9 mouse cellular contexts compared by ENCODE assay signal in the genomic region with DNA sequence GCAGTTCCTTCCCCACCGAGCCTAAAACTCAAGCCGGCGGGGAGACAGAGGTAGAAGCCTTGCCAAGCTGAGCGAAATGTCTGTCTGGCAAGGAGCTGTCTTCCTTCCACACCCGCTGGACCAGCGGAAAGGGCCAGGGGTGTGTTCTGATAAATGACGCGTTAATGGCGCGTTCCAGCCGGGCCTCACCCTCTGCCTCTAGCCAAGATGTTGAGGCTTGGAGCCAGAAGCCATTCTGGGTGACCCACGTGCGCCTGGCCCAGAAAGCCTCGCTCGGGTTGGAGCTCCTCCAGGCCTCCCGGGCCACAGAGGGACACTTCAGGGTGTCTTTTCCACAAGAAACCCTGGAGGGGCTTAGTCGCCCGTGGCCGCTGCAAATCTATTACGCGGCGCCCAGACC. TPM values are rescaled to one million over a fixed set of nuclear protein-coding genes. Genes with fewer than 3 reads are reported as not detected.
DNase-seq lines count a peak whose midpoint lies in the region; ATAC-seq and TF ChIP-seq lines count a peak whose summit lies in the region.
"Had no signal": no experiment of that assay in that cellular context is flagged by ENCODE, and none has a peak within 500 bp of the region (broad histone marks: within the 10 kb centered on the region; RNA-seq: fewer than 3 reads in every experiment).

No protein-coding gene starts in this region.

- no peaks in the 10 kb centered on the region for H3K36me3 ChIP-seq in kidney, embryonic 16.5 days (ENCODE audit: insufficient read depth, low read length)
- no peaks in the 10 kb centered on the region for H3K36me3 ChIP-seq in kidney, adult 2 months (ENCODE audit: control insufficient read depth, insufficient read depth, low read length)
- H3K36me3 ChIP-seq: midbrain, embryonic 12.5 days had no signal

- peaks cover 8% of the 10 kb centered on the region for H3K4me1 ChIP-seq in kidney, embryonic 16.5 days (ENCODE audit: insufficient read depth, low read length)
- H3K4me1 ChIP-seq in kidney, adult 2 months (ENCODE audit: control insufficient read depth, insufficient read depth, low read length): no peaks in the 10 kb centered on the region
- no peaks in the 10 kb centered on the region for H3K4me1 ChIP-seq in cerebellum, adult 2 months (ENCODE audit: control insufficient read depth, insufficient read depth, low read length)

- no peak overlapping the region for H3K4me3 ChIP-seq in kidney, embryonic 16.5 days (ENCODE audit: low read length)
- no peak overlapping the region for H3K4me3 ChIP-seq in kidney, adult 2 months (ENCODE audit: insufficient read depth, low read depth, low read length)
- no peak overlapping the region for H3K4me3 ChIP-seq in cerebellum, adult 2 months (replicated peaks; ENCODE audit: insufficient read depth, low read depth, low read length)
- H3K4me3 ChIP-seq: midbrain, embryonic 12.5 days had no signal

- no peak overlapping the region for H3K27ac ChIP-seq in kidney, embryonic 16.5 days (ENCODE audit: low read length)
- no peak overlapping the region for H3K27ac ChIP-seq in kidney, adult 2 months (ENCODE audit: insufficient read depth, low read depth, low read length)
- H3K27ac ChIP-seq in cerebellum, adult 2 months (ENCODE audit: insufficient read depth, low read length): no peak overlapping the region
- H3K27ac ChIP-seq: midbrain, embryonic 12.5 days had no signal

- no peak for TF ChIP-seq CTCF in kidney, adult 2 months (conservative IDR thresholded peaks at IDR 0.05; ENCODE audit: insufficient read depth, insufficient read length, low read depth, low read length)
- no peak for TF ChIP-seq CTCF in cerebellum, adult 2 months (IDR thresholded peaks at IDR 0.05; ENCODE audit: borderline replicate concordance, insufficient read depth, low read depth, low read length)

- no peak for ATAC-seq in kidney, embryonic 16.5 days (ENCODE audit: low FRiP score, low TSS enrichment)

- H3K9me3 ChIP-seq in kidney, embryonic 16.5 days (ENCODE audit: low read length): peaks cover 7% of the 10 kb centered on the region
- H3K9me3 ChIP-seq: midbrain, embryonic 12.5 days had no signal

- no peak for TF ChIP-seq POLR2A in kidney, adult 2 months (IDR thresholded peaks at IDR 0.05; ENCODE audit: low read depth, low read length)
- no peak for TF ChIP-seq POLR2A in cerebellum, adult 2 months (IDR thresholded peaks at IDR 0.05; ENCODE audit: borderline replicate concordance, insufficient read depth, low read length)

- intact Hi-C loops in gastrocnemius, postnatal 14 days (cut with DNase I; ENCODE audit: low total_unique reads): no loop called here

- H3K9ac ChIP-seq in kidney, embryonic 16.5 days (replicated peaks; ENCODE audit: low read length): no peak overlapping the region
- H3K9ac ChIP-seq: midbrain, embryonic 12.5 days had no signal

- H3K27me3 ChIP-seq in kidney, embryonic 16.5 days (ENCODE audit: insufficient read depth, low read length): peaks cover 91% of the 10 kb centered on the region
- peaks cover 9% of the 10 kb centered on the region; the same call in 1 of the 2 replicates for H3K27me3 ChIP-seq in kidney, adult 2 months (replicated peaks; ENCODE audit: control insufficient read depth, insufficient read depth, low read length)
- H3K27me3 ChIP-seq in cerebellum, adult 2 months (ENCODE audit: control insufficient read depth, insufficient read depth, low read length): peaks cover 5% of the 10 kb centered on the region; the same call in 1 of the 2 replicates

- peak; percentile 64 for DNase-seq in kidney, adult 18-20 months
- DNase-seq in gastrocnemius, postnatal 14 days: peak; percentile 71
- peak; percentile 80 for DNase-seq in kidney, adult 2 months
- peak; percentile 73 for DNase-seq in lung, postnatal 36 days
- no peak for DNase-seq in right cerebral cortex, adult 18-20 months
- DNase-seq in right cerebral cortex, adult 2 months (ENCODE audit: low spot score in 2 of 2): no peak
- no peak for DNase-seq in cerebellum, adult 2 months

- WGBS in kidney, embryonic 16.5 days: under 1% methylated on average over 22 of the region's 22 CpGs
- WGBS in kidney, adult 2 months: under 1% methylated on average over 22 of the region's 22 CpGs
- under 1% methylated on average over 22 of the region's 22 CpGs for WGBS in cerebellum, adult 2 months

- no peak overlapping the region for H3K4me2 ChIP-seq in kidney, embryonic 16.5 days (replicated peaks; ENCODE audit: low read depth, low read length)
- H3K4me2 ChIP-seq: midbrain, embryonic 12.5 days had no signal

RNA-seq across cellular contexts. Expression of gene Onecut3, which starts 4.6 kb away (rescaled TPM):
- not detected in 2 replicates for polyA plus RNA-seq in kidney, embryonic 16.5 days (2015; fragmentation: Nextera tagmentation; extraction: Ambion mirVana)
- not detected for total RNA-seq in gastrocnemius, postnatal 14 days (2021)
- polyA plus RNA-seq in kidney, adult 2 months (2012; rRNA removed): 0.03 TPM in 1 of 2 replicates, not detected in the other
- 0.36 and 0.46 TPM in 2 replicates for polyA plus RNA-seq in cerebellum, adult 2 months (2012; rRNA removed)

RNA-seq across cellular contexts. Expression of gene Atp8b3, which starts 48.9 kb away (rescaled TPM):
- 0.32 and 0.34 TPM in 2 replicates for polyA plus RNA-seq in kidney, embryonic 16.5 days (2015; fragmentation: Nextera tagmentation; extraction: Ambion mirVana)
- not detected for total RNA-seq in gastrocnemius, postnatal 14 days (2021)
- polyA plus RNA-seq in kidney, adult 2 months (2012; rRNA removed): 0.17 and 0.46 TPM in 2 replicates
- 0.30 and 0.52 TPM in 2 replicates for polyA plus RNA-seq in cerebellum, adult 2 months (2012; rRNA removed)

RNA-seq across cellular contexts. Expression of gene Tcf3, which starts 56.6 kb away (rescaled TPM):
- 118 and 126 TPM in 2 replicates for polyA plus RNA-seq in kidney, embryonic 16.5 days (2015; fragmentation: Nextera tagmentation; extraction: Ambion mirVana)
- total RNA-seq in gastrocnemius, postnatal 14 days (2021): 10 to 100 TPM; 18.1 to 24.6 TPM
- polyA plus RNA-seq in kidney, adult 2 months (2012; rRNA removed): 33.3 and 38.6 TPM in 2 replicates
- 34.2 and 38.8 TPM in 2 replicates for polyA plus RNA-seq in cerebellum, adult 2 months (2012; rRNA removed)

Comparison
In these comparisons a context has a peak if more than half of its experiments do, and no peak if none do; other contexts are left out.
1. DNase-seq: peak in kidney, adult 18-20 months (single experiment), gastrocnemius, postnatal 14 days (single experiment), kidney, adult 2 months (single experiment) and lung, postnatal 36 days (single experiment); none in right cerebral cortex, adult 18-20 months (single experiment), right cerebral cortex, adult 2 months (0 of 2) and cerebellum, adult 2 months (0 of 2).